Mouse (Mus musculus): ENCODE data around the gene Slamf6.

DNA sequence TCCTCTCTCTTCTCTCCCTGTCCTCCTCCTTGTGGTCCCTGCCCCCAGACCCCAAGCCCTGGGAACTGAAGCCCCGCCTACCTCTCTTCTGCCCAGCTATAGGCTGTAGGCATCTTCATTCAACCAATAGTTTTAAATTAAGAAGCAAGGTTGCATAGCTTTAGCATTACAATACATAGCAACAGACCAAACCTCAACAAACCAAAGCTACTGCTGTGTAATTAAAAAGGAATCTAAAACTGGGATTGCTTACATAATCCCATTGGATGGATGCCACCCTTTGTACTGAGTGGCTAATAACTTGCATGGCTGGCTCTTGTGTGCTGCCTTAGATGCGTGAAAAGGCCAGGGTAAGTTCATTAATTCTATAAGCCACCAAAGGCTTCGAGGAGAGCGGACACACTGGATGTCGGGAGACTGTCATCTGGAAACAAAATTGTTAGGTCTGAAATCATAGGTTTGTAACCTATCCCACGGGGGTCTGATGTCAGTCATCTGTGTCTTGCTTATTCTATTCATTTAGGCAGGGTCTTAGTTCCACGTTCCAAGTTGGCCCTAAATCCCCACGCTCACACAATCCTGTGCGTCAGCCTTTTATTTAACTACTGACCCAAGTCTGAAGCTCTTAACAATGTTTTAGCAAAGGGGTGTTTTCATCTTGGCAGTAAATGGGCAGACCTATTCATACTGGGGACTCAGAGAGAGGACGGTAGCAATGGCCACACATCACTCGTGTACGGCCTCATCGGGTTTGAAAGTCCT, 62.8 kb downstream of the Slamf6 start:
- TF ChIP-seq USF1 (IDR thresholded peaks at IDR 0.05; ENCODE audit: low read depth), result no peak
- no peak for TF ChIP-seq POLR2A (IDR thresholded peaks at IDR 0.05; ENCODE audit: insufficient read length, low read depth)
- TF ChIP-seq POLR2AphosphoS2 (IDR thresholded peaks at IDR 0.05; ENCODE audit: insufficient read length, low read depth), result no peak
- no peak for TF ChIP-seq MYOD1 (IDR thresholded peaks at IDR 0.05; ENCODE audit: control insufficient read depth in 1 of 3, insufficient read length in 2 of 3, low read depth in 2 of 3)
- no peak for TF ChIP-seq CEBPB (IDR thresholded peaks at IDR 0.05; ENCODE audit: insufficient read depth, poor library complexity, severe bottlenecking)
- no peak for TF ChIP-seq E2F4 (IDR thresholded peaks at IDR 0.05; ENCODE audit: insufficient read depth)
- TF ChIP-seq MYOG (IDR thresholded peaks at IDR 0.05; ENCODE audit: control insufficient read depth in 1 of 3, insufficient read depth in 1 of 3, insufficient read length in 2 of 3, low read depth in 2 of 3), result no peak
- TF ChIP-seq TCF12 (IDR thresholded peaks at IDR 0.05; ENCODE audit: insufficient read depth, poor library complexity, severe bottlenecking), result no peak

All from myocyte (in vitro differentiated cells).